Mouse (Mus musculus) layer of hippocampus, postnatal 10 days (tissue): ENCODE measurements around the gene Ssbp4. TPM values are rescaled to one million over a fixed set of nuclear protein-coding genes. Genes with fewer than 3 reads are reported as not detected.

Experiments
- DNase-seq, 2 experiments: peaks; one replicate each; pipeline ENCODE4 v3.0.0; 2021; ENCODE audit warnings: low spot score in 2 of 2
- long read RNA-seq: library from polyadenylated mRNA; stranded (forward); transcript quantifications from one replicate; pipeline ENCODE4 v2.0.0, GENCODE M21; 2023
- total RNA-seq, 2 experiments: library from RNA; stranded (reverse); gene quantifications; 2 replicates each; pipeline ENCODE4 v1.2.3; 2021

Gene Ssbp4
- 100 to 1,000 TPM; 225 to 240 TPM for total RNA-seq
- long read RNA-seq, transcript Ssbp4-201 (17 exons, 1,475 nt): major isoform, 71 of 279 reads
- long read RNA-seq, partial matches to known transcripts: 48 of 279 reads
- long read RNA-seq, other reads (novel, unspliced or antisense): 157 of 279 reads

GRCm38 (mm10) chr8:70608749-70609367 lies at the start of gene Ssbp4:
Gene Ssbp4, minus strand, starts transcription at chr8:70608872.
- no peak for DNase-seq

- no peak for DNase-seq
Observed at GRCm38 (mm10) chr8:70657739-70658138, 49.1 kb upstream of the Ssbp4 start.

- no peak for DNase-seq
Observed at GRCm38 (mm10) chr8:70657214-70657613, 48.5 kb upstream of the Ssbp4 start.

GRCm38 (mm10) chr8:70656193-70656790 lies 47.6 kb upstream of the Ssbp4 start:
- peak; percentile 30 to 50 for DNase-seq

- no peak for DNase-seq
Observed at GRCm38 (mm10) chr8:70655469-70655868, 46.8 kb upstream of the Ssbp4 start.

GRCm38 (mm10) chr8:70654121-70654520 lies 45.4 kb upstream of the Ssbp4 start:
- DNase-seq: no peak

GRCm38 (mm10) chr8:70653226-70653625 lies 44.6 kb upstream of the Ssbp4 start:
- DNase-seq: peak; percentile 61 to 64

- DNase-seq: no peak
Observed at GRCm38 (mm10) chr8:70650351-70650750, 41.7 kb upstream of the Ssbp4 start.

- peak; percentile 63 to 73 for DNase-seq
Observed at GRCm38 (mm10) chr8:70649324-70649723, 40.7 kb upstream of the Ssbp4 start.

GRCm38 (mm10) chr8:70648921-70649320 lies 40.2 kb upstream of the Ssbp4 start:
- DNase-seq: no peak

GRCm38 (mm10) chr8:70648164-70648442 lies 39.4 kb upstream of the Ssbp4 start:
- no peak for DNase-seq

GRCm38 (mm10) chr8:70647343-70648163 lies 38.9 kb upstream of the Ssbp4 start:
- DNase-seq: no peak

- no peak for DNase-seq
Observed at GRCm38 (mm10) chr8:70646775-70647174, 38.1 kb upstream of the Ssbp4 start.

GRCm38 (mm10) chr8:70646369-70646768 lies 37.7 kb upstream of the Ssbp4 start:
- DNase-seq: no peak

GRCm38 (mm10) chr8:70645501-70646224 lies 37.0 kb upstream of the Ssbp4 start:
- DNase-seq: no peak

- no peak for DNase-seq
Observed at GRCm38 (mm10) chr8:70644065-70644464, 35.4 kb upstream of the Ssbp4 start.

- DNase-seq: no peak
Observed at GRCm38 (mm10) chr8:70643019-70643418, 34.3 kb upstream of the Ssbp4 start.

- DNase-seq: no peak
Observed at GRCm38 (mm10) chr8:70638752-70639151, 30.1 kb upstream of the Ssbp4 start.

GRCm38 (mm10) chr8:70636838-70637237 lies 28.2 kb upstream of the Ssbp4 start:
- DNase-seq: no peak

GRCm38 (mm10) chr8:70635527-70635926 lies 26.9 kb upstream of the Ssbp4 start:
- no peak for DNase-seq

- no peak for DNase-seq
Observed at GRCm38 (mm10) chr8:70634066-70634465, 25.4 kb upstream of the Ssbp4 start.
